Mouse (Mus musculus) neural tube, embryonic 15.5 days (tissue): ENCODE results near the gene Agpat3. TPM values are rescaled to one million over a fixed set of nuclear protein-coding genes. Genes with fewer than 3 reads are reported as not detected.

Source experiments
- ATAC-seq: fragments of 200-750 bp; cut with Nextera tagmentation; 2 replicates; pipeline ENCODE4 v1.8.0; 2017; ENCODE audit warnings: mild to moderate bottlenecking, moderate TSS enrichment, moderate library complexity; ENCODE audit not compliant: low FRiP score
- H3K27ac ChIP-seq: fragments of 300-500 bp; sonication (generic); replicated peaks from 2 replicates; pipeline ENCODE4 v1.5.1; 2015; ENCODE audit warnings: mild to moderate bottlenecking, inconsistent platforms
- H3K27me3 ChIP-seq: fragments of 300-500 bp; sonication (generic); replicated peaks from 2 replicates; pipeline ENCODE4 v1.6.1; 2015; ENCODE audit warnings: inconsistent platforms
- H3K36me3 ChIP-seq: fragments of 300-500 bp; sonication (generic); 2 replicates; pipeline ENCODE4 v1.6.1; 2015; ENCODE audit warnings: inconsistent platforms
- H3K4me1 ChIP-seq: fragments of 300-500 bp; sonication (generic); 2 replicates; pipeline ENCODE4 v1.6.1; 2015; ENCODE audit warnings: inconsistent platforms
- H3K4me2 ChIP-seq: fragments of 300-500 bp; sonication (generic); 2 replicates; pipeline ENCODE4 v1.6.1; 2015; ENCODE audit warnings: inconsistent platforms, mild to moderate bottlenecking, moderate library complexity
- H3K4me3 ChIP-seq: fragments of 300-500 bp; sonication (generic); replicated peaks from 2 replicates; pipeline ENCODE4 v1.5.1; 2015; ENCODE audit warnings: mild to moderate bottlenecking, inconsistent platforms
- H3K9ac ChIP-seq: fragments of 300-500 bp; sonication (generic); replicated peaks from 2 replicates; pipeline ENCODE4 v1.6.1; 2015; ENCODE audit warnings: mild to moderate bottlenecking, inconsistent platforms
- H3K9me3 ChIP-seq: fragments of 300-500 bp; sonication (generic); replicated peaks from 2 replicates; pipeline ENCODE4 v1.6.1; 2016; ENCODE audit warnings: inconsistent platforms
- WGBS: fragments of 180-500 bp; shearing (Covaris S2); methylation state at CpG from one replicate; pipeline ENCODE4 v1.1.7; 2015; ENCODE audit warnings: mixed read lengths; 5-methylcytosine and 5-hydroxymethylcytosine counted together
- polyA plus RNA-seq: library from polyadenylated mRNA; unstranded; fragments of >200 nt; fragmentation: Nextera tagmentation; extraction: Ambion mirVana; gene quantifications from 2 replicates; pipeline ENCODE4 v1.2.1, GENCODE M21; 2015

Agpat3 gene
- polyA plus RNA-seq, 1 experiment from 2014 or later = 77.4 TPM

GRCm38 (mm10) chr10:78383567-78383966 is 31.3 kb upstream of the Agpat3 start:
- Histone ChIP-seq H3K9me3 (peaks cover under 1% of the 10 kb centered on the region; the same call in 1 of the 2 replicates), H3K4me3 (no peak overlapping the region), H3K27me3 (0 out of 2 replicates have a peak, but pooled peaks cover 2% of the 10 kb centered on the region), H3K9ac (no peak overlapping the region), H3K4me1 (0 out of 2 replicates have a peak, but pooled peaks cover 4% of the 10 kb centered on the region), H3K36me3 (no peaks in the 10 kb centered on the region), H3K27ac (no peak overlapping the region), H3K4me2 (no peak overlapping the region)
- ATAC-seq = no peak
- WGBS = 87% methylated on average over 3 of the region's 3 CpGs

GRCm38 (mm10) chr10:78378516-78378915 is 26.2 kb upstream of the Agpat3 start:
- 94% methylated on average over 7 of the region's 7 CpGs for WGBS
- no peak overlapping the region for H3K4me2 ChIP-seq
- H3K9me3 ChIP-seq = peaks cover 3% of the 10 kb centered on the region; the same call in 1 of the 2 replicates
- H3K4me3 ChIP-seq = no peak overlapping the region
- no peaks in the 10 kb centered on the region for H3K36me3 ChIP-seq
- H3K4me1 ChIP-seq = no peaks in the 10 kb centered on the region
- H3K27me3 ChIP-seq = no peaks in the 10 kb centered on the region
- H3K27ac ChIP-seq = no peak overlapping the region
- ATAC-seq = no peak
- no peak overlapping the region for H3K9ac ChIP-seq

GRCm38 (mm10) chr10:78372681-78373668 is 20.7 kb upstream of the Agpat3 start:
- no peak overlapping the region for H3K4me2 ChIP-seq
- H3K27me3 ChIP-seq = no peaks in the 10 kb centered on the region
- no peak overlapping the region for H3K27ac ChIP-seq
- WGBS = 67% methylated on average over 27 of the region's 27 CpGs
- no peak overlapping the region for H3K4me3 ChIP-seq
- no peak for ATAC-seq
- H3K9me3 ChIP-seq = no peaks in the 10 kb centered on the region
- H3K9ac ChIP-seq = no peak overlapping the region
- no peaks in the 10 kb centered on the region for H3K36me3 ChIP-seq
- no peaks in the 10 kb centered on the region for H3K4me1 ChIP-seq

- H3K4me1 ChIP-seq = no peaks in the 10 kb centered on the region
- no peak overlapping the region for H3K4me2 ChIP-seq
- no peak overlapping the region for H3K4me3 ChIP-seq
- H3K36me3 ChIP-seq = no peaks in the 10 kb centered on the region
- WGBS = 91% methylated on average over 6 of the region's 6 CpGs
- no peak overlapping the region for H3K27ac ChIP-seq
- no peaks in the 10 kb centered on the region for H3K27me3 ChIP-seq
- H3K9me3 ChIP-seq = no peaks in the 10 kb centered on the region
- ATAC-seq = no peak
- no peak overlapping the region for H3K9ac ChIP-seq
These were observed 19.5 kb upstream of the Agpat3 start for GRCm38 (mm10) chr10:78371746-78372145.

GRCm38 (mm10) chr10:78367586-78367985 is 15.3 kb upstream of the Agpat3 start:
- 55% methylated on average over 4 of the region's 4 CpGs for WGBS
- Histone ChIP-seq H3K4me3 (no peak overlapping the region), H3K4me2 (no peak overlapping the region), H3K36me3 (no peaks in the 10 kb centered on the region), H3K9ac (no peak overlapping the region), H3K9me3 (no peaks in the 10 kb centered on the region), H3K27ac (no peak overlapping the region), H3K27me3 (no peaks in the 10 kb centered on the region), H3K4me1 (no peaks in the 10 kb centered on the region)
- ATAC-seq = no peak

GRCm38 (mm10) chr10:78366851-78367312 is 14.6 kb upstream of the Agpat3 start:
- ATAC-seq = no peak
- Histone ChIP-seq H3K4me2 (no peak overlapping the region), H3K27me3 (no peaks in the 10 kb centered on the region), H3K36me3 (no peaks in the 10 kb centered on the region), H3K4me1 (no peaks in the 10 kb centered on the region), H3K4me3 (no peak overlapping the region), H3K27ac (no peak overlapping the region), H3K9ac (no peak overlapping the region), H3K9me3 (no peaks in the 10 kb centered on the region)
- WGBS = 77% methylated on average over 9 of the region's 9 CpGs

GRCm38 (mm10) chr10:78366195-78366834 is 14.0 kb upstream of the Agpat3 start:
- H3K27me3 ChIP-seq = no peaks in the 10 kb centered on the region
- H3K4me3 ChIP-seq = no peak overlapping the region
- ATAC-seq = no peak
- H3K36me3 ChIP-seq = no peaks in the 10 kb centered on the region
- no peak overlapping the region for H3K4me2 ChIP-seq
- H3K4me1 ChIP-seq = no peaks in the 10 kb centered on the region
- no peak overlapping the region for H3K9ac ChIP-seq
- no peak overlapping the region for H3K27ac ChIP-seq
- H3K9me3 ChIP-seq = no peaks in the 10 kb centered on the region
- WGBS = 55% methylated on average over 5 of the region's 5 CpGs

GRCm38 (mm10) chr10:78365555-78365954 is 13.3 kb upstream of the Agpat3 start:
- Histone ChIP-seq H3K36me3 (no peaks in the 10 kb centered on the region), H3K9me3 (no peaks in the 10 kb centered on the region), H3K4me2 (no peak overlapping the region), H3K4me3 (no peak overlapping the region), H3K27me3 (no peaks in the 10 kb centered on the region), H3K9ac (no peak overlapping the region), H3K27ac (no peak overlapping the region), H3K4me1 (no peaks in the 10 kb centered on the region)
- 88% methylated on average over 6 of the region's 6 CpGs for WGBS
- no peak for ATAC-seq

- no peaks in the 10 kb centered on the region for H3K27me3 ChIP-seq
- ATAC-seq = no peak
- no peak overlapping the region for H3K4me2 ChIP-seq
- H3K27ac ChIP-seq = no peak overlapping the region
- H3K9me3 ChIP-seq = no peaks in the 10 kb centered on the region
- H3K9ac ChIP-seq = no peak overlapping the region
- H3K4me1 ChIP-seq = no peaks in the 10 kb centered on the region
- WGBS = 73% methylated on average over 2 of the region's 2 CpGs
- no peaks in the 10 kb centered on the region for H3K36me3 ChIP-seq
- no peak overlapping the region for H3K4me3 ChIP-seq
These were observed 11.8 kb upstream of the Agpat3 start for GRCm38 (mm10) chr10:78364106-78364505.

GRCm38 (mm10) chr10:78363366-78363765 is 11.1 kb upstream of the Agpat3 start:
- Histone ChIP-seq H3K4me3 (no peak overlapping the region), H3K27ac (no peak overlapping the region), H3K9ac (no peak overlapping the region), H3K36me3 (no peaks in the 10 kb centered on the region), H3K4me2 (no peak overlapping the region), H3K4me1 (no peaks in the 10 kb centered on the region), H3K27me3 (no peaks in the 10 kb centered on the region), H3K9me3 (no peaks in the 10 kb centered on the region)
- no peak for ATAC-seq
- WGBS = 90% methylated on average over 6 of the region's 6 CpGs

GRCm38 (mm10) chr10:78361951-78362350 is 9.7 kb upstream of the Agpat3 start:
- WGBS = 75% methylated on average over 2 of the region's 2 CpGs
- ATAC-seq = no peak
- no peak overlapping the region for H3K9ac ChIP-seq
- H3K9me3 ChIP-seq = no peaks in the 10 kb centered on the region
- H3K27me3 ChIP-seq = no peaks in the 10 kb centered on the region
- H3K36me3 ChIP-seq = no peaks in the 10 kb centered on the region
- H3K4me2 ChIP-seq = no peak overlapping the region
- no peak overlapping the region for H3K4me3 ChIP-seq
- H3K27ac ChIP-seq = no peak overlapping the region
- no peaks in the 10 kb centered on the region for H3K4me1 ChIP-seq

GRCm38 (mm10) chr10:78360290-78360711 is 8.0 kb upstream of the Agpat3 start:
- 77% methylated on average over 3 of the region's 3 CpGs for WGBS
- H3K4me1 ChIP-seq = no peaks in the 10 kb centered on the region
- H3K4me3 ChIP-seq = no peak overlapping the region
- H3K36me3 ChIP-seq = no peaks in the 10 kb centered on the region
- no peak overlapping the region for H3K27ac ChIP-seq
- ATAC-seq = no peak
- no peaks in the 10 kb centered on the region for H3K27me3 ChIP-seq
- no peak overlapping the region for H3K4me2 ChIP-seq
- H3K9ac ChIP-seq = no peak overlapping the region
- H3K9me3 ChIP-seq = no peaks in the 10 kb centered on the region
